Mouse (Mus musculus) adrenal gland, adult (tissue): ENCODE data around the gene Exoc6.
"Not testable (repeated sequence)": the region's sequence is repeated elsewhere in the genome, so short reads cannot be mapped to it uniquely, and the experiment has no call there.

ENCODE experiments used
- DNase-seq, 2 experiments: peaks; one replicate each; pipeline ENCODE4 v3.0.0; 2022 to 2023; ENCODE audit warnings: low spot score in 1 of 2; ENCODE audit not compliant: inconsistent age in 2 of 2

The Exoc6 gene

DNA sequence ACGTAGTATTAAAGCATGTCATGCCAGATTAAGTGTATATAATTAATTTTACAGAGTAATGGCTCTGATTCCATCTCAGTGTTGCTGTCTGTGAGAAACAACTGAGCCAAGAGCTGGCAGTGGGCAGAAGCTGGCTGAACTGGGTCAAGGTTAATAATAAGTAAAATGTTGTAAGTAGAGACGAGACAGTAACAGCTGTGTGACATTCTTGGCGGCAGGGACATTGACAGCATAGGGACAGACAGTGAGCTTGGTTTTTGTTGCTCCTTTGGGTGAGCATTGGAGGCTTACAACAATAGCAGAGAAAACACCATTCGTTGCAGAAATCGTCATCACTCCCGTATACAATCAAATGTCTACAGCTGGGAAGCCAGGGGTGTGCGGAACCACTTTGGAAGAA lies 13.8 kb upstream of the Exoc6 start:
- DNase-seq: peak; percentile 43 to 58

DNA sequence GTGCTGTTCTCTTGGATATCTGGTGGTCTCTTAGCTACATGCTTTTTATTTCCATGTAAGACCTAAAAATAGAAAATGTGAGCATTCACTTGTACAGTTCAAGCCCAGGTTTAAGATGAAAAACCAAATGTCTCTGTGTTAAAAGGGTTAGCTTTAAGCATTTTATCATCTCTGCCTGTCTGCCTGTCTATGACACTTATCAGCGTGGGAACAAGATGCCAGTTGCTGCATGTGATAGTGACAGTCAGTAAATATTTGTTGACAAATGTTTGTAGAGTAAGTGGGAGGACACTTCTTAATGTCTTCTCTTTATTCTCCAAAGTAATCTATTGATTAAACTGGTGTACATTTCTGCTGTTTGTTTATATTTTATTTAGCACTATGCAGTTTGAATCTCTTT lies 12.5 kb upstream of the Exoc6 start:
- peak in 1 of 2 experiments; percentile 15 for DNase-seq

DNA sequence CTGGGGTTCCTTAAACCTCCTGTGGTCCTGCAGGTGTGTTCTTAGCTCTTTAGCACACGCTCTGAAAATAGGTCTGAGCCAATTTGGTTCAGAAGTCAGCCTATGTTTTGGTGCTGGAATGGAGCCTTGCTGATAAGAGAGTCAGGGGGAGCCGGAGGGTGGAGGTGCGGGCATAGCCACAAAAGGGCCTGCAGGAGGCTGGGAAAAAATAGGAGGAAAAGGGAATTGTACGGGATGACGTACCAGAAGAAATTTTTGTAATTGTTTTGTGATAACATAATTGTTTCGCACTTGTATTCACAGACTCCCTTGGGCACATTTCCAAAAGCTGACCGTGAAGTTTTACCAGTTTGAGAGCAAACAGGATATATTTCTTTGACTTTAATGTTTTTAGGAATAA lies 10.0 kb upstream of the Exoc6 start:
- peak in 1 of 2 experiments; percentile 26 for DNase-seq

DNA sequence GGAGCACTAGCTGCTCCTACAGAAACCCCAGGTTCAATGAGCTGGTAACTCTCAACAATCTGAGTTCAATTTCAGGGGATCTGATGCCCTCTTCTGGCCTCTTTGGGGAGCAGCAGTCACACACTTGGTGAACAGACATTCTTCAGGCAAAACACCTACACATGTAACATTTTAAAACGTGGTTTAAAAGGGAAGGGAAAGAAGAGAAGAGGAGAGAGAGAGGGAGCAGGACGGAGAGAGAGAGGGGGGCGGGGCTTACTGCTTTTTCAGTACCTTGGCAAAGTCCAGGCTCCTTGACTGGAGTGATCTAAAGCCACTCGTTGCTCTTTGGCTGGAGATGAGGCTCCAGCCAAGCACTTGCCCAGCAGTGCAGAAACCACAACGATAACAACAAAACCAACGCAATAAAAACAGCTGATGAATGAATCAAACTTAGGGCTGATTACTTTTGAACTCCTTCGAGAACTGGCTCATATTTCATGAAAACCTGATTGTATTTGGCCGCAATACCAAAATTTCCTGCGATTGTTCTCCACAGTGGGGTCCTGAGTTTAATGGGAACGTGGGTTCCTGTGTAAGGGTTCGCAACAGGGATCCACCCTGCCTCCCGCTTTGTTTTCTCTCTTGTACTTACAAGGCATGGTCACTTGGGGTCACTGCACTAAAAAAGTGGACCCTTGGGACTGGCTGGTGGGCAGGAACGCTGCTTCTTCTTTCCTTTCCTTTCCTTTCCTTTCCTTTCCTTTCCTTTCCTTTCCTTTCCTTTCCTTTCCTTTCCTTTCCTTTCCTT lies 6.5 kb upstream of the Exoc6 start:
- peak; percentile 40 to 79 for DNase-seq

DNA sequence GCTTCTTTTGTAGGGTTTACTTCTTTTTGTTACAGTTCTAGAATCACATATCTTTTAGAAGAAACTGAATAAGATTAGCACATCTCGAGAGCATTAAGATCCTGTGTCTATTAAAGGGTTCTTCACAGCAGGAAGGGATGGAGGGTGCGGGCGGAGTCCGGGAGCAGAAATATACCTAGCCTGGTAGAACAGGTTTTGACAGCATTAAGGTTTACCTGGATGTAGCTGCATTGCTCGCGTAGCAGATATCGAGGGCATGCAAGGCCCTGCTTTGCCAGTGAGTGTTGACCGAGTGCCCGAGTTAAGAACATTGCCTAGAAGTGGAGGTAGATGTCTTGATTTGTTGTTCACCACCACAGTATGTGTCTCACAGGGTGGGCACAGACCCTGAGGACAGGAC lies 5.7 kb upstream of the Exoc6 start:
- no peak for DNase-seq

DNA sequence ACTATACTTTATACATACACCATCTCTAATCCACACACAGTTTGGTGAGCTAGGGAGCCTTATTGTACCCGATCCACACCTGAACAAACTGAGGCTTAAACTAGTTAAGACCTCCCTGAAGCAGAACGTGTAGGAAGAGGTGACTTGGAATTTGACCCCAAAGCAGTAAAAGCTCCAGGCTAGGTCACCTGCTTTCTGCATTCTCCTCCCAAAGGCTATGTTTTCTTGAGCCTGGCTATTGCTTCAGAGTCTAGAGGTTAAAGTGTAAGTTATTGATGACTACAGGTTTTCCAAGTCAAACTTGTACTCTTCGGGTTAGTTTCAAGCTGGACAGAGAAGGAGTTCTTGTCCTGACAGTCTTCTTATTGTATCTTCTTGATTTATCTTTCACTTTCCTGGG lies 5.0 kb upstream of the Exoc6 start:
- DNase-seq: no peak

DNA sequence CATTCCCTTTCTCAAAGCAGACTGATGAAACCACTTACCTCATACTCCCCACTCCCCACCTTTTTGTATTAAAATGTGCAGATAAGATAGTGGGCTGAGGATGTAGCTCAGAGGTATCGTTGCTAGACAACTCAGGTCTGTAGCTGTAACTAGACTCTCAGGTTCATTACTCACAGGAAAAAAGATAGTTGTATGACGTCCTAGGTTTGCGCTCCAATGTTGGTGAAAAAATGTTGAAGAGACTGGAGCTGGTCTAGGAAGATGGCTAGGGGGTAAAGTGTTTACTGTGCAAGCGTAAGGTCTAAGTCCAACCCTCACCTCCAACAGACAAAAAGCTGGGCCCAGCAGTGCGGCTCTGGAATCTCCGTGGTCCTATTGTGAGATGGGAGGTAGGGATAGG lies 4.5 kb upstream of the Exoc6 start:
- no peak for DNase-seq

DNA sequence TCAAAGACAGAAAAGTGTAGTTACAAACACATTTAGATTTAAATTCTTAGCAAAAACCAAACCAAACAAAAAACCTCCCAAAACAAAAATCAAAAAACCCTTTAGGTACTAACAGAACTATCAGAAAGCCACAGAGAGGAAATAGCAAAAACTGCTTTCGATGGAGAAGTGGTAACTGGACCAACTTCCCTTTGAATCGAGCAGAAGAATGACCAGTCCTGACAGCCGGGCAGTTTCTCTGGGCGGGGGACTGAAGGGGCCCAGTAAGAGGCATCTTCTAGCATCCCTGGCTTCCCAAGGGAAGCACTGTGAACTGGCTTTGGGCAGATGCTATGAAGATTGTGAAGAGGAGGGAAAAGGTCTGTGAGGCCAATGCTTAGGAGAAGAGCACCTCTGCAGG lies 3.4 kb upstream of the Exoc6 start:
- DNase-seq: no peak

DNA sequence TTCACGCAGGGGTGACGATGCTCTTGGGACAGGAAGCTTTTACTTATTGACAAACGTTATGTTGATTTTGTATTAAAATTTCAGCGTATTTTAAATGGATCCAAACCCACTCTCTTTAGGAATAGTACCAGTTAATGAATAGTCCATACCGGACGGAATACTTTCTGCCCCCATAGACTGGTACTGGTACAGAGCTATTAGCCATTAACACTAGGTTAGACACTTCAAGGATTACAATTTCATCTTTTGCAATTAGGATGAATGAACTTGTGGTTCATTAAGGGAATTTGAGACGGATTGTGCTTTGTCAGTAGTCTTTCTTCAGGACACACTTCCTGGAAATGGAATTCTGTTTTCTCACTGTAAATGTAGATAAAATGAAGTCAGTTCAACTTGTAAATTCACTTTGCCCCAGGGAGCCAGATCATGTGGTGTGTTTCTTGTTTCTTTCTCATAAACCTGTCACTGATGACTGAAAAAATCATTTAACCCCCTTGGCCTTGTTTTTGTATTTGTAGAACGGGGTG lies 885 bp downstream of the Exoc6 start:
- DNase-seq: no peak

DNA sequence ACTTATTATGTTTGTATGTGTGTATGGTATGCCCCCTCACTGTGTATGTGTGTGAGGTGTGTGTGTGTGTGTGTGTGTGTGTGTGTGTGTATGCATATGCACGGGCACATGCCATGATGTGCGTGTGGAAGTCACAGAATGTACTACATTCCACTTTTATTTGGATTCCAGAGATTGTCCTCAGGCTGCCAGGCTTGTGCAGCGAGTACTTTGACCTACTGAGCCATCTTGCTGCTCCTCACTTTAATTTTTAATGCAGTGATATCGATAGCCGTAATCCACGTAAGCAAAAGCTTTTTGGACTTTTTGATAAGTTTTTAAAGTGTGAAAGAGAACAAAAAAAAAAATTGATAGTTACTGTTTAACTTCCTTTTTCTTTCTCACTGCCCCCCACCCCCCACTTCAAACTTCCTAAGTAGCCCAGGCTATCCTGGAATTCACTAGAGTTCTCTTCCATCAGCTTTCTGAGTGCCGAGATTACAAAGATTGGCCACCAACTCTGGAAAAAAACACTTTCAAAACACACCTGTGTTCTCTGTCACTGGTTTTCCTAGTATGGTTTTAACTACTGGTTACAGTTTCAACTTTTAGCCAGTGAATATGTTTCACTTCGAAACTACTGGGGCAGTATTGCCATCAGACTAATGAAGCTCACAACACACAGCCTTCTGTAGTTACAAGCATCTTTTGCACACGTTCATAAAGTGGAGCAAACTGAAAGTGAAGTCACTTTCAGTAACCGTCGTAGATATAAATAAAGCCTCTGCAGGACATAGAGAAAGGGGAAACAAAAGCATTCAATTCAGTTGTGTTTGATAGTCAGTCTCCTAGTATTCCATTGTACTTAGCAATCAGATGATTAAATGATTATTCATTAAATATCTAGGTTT lies 3.4 kb downstream of the Exoc6 start:
- DNase-seq: no peak

DNA sequence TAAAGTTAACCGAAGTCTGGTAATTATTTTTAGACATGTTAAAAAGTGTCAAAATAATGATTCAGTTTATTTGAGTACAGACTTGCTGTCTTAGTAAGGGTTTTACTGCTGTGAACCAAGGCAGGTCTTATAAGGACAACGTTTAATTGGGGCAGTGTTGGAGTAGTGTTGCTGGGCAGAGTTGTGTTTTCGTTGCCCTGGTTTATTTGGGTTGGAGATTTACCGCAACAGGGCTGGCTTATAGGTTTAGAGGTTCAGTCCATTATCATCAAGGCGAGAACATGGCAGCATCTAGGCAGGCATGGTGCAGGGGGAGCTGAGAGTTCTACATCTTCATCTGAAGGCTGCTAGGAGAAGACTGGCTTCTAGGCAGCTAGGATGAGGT lies 4.0 kb downstream of the Exoc6 start:
- DNase-seq: not testable (repeated sequence)

DNA sequence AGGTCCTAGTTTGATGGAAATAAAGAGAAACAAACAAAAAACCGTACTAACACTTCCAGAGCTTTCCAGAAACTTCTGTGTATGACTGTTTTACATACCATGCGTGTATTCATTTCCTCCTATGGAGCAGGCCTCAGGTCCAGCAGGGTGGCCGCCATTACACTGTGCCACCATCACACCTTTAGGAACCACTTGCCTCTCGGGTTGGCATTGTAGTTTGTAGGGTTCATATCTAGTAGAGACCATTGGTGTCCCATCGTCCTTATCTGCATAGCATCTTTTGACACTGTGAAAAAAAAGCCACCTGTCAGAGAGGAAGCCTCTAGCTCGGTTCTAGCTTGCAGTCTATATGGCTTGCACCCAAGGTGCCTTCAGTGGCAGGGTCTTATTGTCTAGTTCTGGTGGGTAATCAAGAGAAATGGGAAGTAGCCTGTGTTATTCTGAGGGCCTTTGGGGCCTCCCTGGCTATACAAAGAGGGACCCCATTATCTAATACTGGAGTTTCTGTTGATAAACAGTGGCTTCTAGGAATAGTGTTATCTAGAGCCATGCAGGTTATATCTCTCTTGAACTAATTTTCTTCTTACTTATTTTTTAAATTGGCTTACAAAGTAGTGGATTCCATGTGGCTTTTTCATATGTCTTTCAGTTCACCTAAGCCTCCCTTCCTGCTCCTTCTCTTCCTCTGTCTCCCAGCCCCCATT lies 5.8 kb downstream of the Exoc6 start:
- DNase-seq: no peak

DNA sequence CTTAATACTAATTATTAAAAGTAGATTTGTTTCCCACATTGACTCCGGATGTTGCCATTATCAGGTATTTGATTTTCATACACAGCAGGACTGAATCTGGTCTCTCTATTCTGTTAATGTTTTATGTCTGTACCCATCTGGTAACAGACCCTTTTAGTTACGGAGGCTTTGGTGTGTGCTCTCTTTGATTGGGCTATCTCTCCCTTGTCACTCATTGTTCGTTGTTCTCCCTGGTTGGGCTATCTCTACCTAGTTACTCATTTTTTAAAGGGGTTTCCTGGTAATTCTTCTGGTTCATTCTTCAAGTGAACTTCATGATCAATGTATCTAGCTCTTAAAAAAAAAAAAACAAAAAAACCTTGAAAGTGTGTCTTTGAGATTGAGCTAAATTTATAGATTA lies 7.7 kb downstream of the Exoc6 start:
- DNase-seq: no peak

DNA sequence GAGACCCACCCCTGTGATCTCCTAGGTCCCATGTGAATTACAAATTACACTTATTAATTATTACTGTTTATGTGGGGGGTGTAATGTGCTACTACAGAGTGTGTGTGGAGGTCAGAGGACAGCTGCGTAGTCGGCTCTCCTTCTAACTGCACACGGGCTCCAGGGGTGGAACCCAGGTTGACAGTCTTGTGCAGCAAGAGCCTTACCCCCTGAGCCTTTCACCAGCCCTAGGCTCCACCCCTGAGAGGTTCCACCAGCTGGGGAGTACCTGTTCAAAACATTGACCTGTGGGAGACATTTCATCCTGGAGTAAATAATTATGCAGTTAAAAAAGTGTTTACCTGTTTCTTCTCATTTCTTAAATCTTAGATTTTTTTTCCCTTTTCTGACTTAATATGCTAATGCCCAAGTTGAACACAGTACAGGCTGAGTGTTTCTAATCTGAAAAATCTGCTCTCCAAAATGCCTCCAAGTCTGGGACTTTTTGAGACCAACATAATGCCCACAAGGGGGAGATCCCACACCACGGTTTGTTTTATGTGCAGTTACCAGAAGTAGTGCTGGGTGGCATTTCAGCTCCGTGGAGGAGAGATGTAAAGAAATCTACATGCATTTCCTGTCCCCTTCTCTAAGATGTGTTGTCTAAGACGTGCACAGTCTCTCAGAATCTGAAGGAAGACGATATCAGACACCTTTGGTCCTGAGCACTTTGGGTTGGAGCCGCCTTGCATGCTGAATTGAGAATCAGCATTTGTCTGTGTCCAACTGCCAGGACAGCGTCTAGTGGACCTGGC lies 9.3 kb downstream of the Exoc6 start:
- peak in 1 of 2 experiments; percentile 63 for DNase-seq

DNA sequence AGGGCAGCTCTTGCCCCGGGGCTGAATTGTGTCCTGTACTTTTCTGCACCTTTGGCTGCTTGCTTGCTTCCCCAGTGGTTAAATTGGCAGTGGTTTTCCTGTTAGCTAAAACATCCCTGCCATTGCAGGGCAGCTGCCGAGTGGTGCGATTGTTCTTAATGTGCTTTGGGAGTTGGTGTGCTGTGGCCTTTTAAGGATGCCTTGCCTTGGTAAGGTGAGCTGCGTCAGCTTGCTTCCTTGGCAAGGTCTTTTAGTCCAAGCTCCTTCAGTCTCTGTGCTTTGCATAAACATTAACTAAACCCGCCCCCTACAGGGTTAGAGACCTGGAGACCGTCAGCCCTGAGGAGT lies 9.8 kb downstream of the Exoc6 start:
- DNase-seq: no peak

DNA sequence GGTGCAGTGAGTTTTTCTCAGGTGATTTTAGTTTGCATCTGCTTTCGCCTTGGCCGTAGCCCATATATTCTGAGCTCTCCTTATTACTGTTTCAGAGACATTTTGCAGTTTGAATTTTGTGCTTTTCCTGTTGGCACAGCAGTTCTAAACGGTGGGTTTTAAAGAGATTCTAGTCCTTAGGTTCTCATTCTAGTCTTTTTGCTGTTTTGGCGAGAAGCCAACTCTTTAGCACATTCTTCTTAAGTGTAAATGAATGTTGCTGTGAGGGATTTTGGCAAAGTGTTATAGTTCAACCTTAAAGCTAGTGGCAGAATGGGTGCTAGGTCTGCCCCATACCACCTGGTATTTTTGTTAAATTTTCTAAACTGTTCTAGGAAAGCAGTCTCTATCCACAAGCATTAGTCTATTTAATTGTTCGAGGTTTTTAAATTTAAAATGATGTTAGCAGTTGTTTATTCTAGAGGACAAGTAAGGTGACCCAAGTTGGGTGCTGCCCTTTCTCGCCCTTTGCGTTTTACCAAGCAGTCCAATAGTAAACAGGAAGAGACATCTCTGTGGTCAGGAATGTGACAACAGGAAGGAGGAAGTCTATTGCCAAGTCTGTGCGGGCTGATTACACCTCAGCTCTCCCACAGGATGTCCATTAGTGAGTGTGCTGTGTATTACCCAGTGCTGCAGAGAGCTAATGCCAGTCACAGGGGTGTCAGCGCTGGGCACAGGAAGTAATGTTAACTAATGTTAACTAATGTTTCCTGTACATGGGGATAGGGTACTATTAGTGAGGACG lies 11.1 kb downstream of the Exoc6 start:
- DNase-seq: peak; percentile 26 to 61

DNA sequence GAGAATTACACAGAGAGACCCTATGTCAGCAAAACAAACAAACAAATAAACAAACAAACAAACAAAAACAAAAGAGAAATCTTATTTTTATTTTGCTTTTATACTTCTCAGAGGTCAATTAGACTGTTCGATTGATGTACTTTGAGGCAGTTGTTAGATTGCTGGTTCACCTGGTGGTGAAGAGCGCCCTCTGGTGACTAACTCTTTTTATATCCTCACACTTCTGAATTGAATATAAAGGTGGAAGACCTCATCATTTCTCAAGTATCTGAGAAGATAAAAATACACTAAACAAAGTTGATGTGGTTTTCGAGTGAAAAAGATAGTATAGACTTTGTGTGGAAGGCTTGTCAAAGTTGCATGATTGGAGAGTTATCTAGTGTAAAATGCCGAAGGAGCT lies 13.5 kb downstream of the Exoc6 start:
- peak in 1 of 2 experiments; percentile 81 for DNase-seq

DNA sequence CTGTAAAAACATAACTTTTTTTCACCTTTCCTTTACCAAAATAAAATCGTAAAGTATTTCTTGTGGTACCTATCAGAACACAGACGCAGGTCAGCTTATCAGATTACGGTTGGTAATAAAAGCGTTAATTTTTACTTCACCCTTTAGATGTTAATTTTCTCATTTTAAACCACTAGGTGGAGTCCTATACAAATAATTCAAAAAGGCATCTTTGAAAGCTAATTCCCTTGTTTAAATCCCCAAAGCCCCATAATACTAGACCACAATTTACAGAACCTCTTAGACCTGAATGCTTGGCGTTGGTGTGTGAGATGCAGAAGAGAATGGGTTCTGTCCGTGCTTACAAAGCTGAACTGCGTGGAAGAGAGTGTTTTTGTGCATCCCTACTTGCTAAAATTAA lies 15.6 kb downstream of the Exoc6 start:
- no peak for DNase-seq

DNA sequence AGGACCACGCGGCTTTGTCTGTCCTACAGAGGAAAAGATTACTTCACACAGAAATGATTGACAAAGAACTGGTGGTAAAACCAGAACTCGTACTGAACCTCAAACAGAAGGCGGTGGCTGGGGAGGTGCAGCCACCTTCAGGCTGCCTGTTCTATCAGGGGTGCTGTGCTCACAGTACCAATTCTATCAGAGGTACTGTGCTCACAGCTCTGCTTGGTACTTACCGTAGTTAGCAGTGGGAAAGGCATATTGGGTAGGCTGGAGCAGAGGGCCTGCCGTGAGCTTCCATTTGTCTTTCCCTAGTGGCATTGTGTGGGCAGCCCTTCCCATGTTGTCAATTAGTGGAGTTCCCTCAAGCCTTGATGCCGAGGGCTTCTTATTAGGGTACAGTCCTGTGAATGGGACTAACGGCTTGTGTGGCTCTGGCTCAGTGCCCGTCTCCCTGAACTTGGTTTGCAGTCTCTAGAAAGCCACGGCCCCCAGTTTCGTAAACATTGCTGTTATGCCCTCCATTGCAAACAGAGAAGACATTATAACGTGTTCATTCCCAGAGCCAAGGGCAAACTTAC lies 19.1 kb downstream of the Exoc6 start:
- no peak for DNase-seq
